Comparison of ENCODE assay signal across 28 mouse cellular contexts in the genomic region with DNA sequence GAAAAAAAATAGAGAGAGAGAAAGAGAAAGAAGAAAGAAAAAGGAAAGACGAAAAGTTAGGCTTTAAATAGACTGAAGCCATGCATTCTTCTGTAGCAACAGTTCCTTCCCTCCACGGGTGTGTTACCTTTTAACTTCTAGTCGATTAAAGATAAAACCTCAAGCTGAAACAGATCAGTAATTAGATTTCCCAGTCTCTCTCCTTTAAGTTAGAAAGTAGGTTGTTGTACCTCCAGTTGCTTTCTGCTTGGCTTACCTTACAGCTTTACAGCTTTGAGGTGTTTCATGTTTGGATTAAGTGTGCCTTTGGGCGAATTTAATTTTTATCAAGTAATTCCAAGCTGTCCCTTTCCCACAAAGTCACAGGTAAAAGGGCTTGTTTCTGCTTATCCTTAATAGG.
"Had no signal": no experiment of that assay in that cellular context is flagged by ENCODE, and none has a peak within 500 bp of the region (broad histone marks: within the 10 kb centered on the region; RNA-seq: fewer than 3 reads in every experiment).

No protein-coding gene starts in this region.

- H3K4me2 ChIP-seq: embryonic facial prominence, embryonic 12.5 days; embryonic facial prominence, embryonic 13.5 days; embryonic facial prominence, embryonic 15.5 days; forebrain, embryonic 12.5 days; forebrain, embryonic 13.5 days; forebrain, embryonic 15.5 days had no signal

- H3K36me3 ChIP-seq: embryonic facial prominence, embryonic 10.5 days; embryonic facial prominence, embryonic 12.5 days; embryonic facial prominence, embryonic 13.5 days; embryonic facial prominence, embryonic 15.5 days; forebrain, embryonic 10.5 days; forebrain, embryonic 12.5 days; forebrain, embryonic 15.5 days had no signal

- H3K9ac ChIP-seq: embryonic facial prominence, embryonic 12.5 days; embryonic facial prominence, embryonic 13.5 days; embryonic facial prominence, embryonic 15.5 days; forebrain, embryonic 12.5 days; forebrain, embryonic 13.5 days; forebrain, embryonic 15.5 days; forebrain, postnatal 0 days had no signal

- H3K9me3 ChIP-seq: embryonic facial prominence, embryonic 10.5 days; embryonic facial prominence, embryonic 12.5 days; embryonic facial prominence, embryonic 13.5 days; embryonic facial prominence, embryonic 15.5 days; forebrain, embryonic 10.5 days; forebrain, embryonic 12.5 days; forebrain, embryonic 13.5 days; forebrain, embryonic 15.5 days had no signal

- H3K4me1 ChIP-seq: embryonic facial prominence, embryonic 12.5 days; embryonic facial prominence, embryonic 13.5 days; embryonic facial prominence, embryonic 15.5 days; forebrain, embryonic 10.5 days; forebrain, embryonic 12.5 days; forebrain, embryonic 13.5 days; forebrain, embryonic 15.5 days had no signal

- ATAC-seq: forebrain, embryonic 13.5 days; forebrain, embryonic 14.5 days; forebrain, embryonic 15.5 days; forebrain, embryonic 16.5 days; forebrain, postnatal 0 days had no signal

- H3K4me3 ChIP-seq: embryonic facial prominence, embryonic 10.5 days; embryonic facial prominence, embryonic 12.5 days; embryonic facial prominence, embryonic 13.5 days; embryonic facial prominence, embryonic 15.5 days; erythroblast, embryonic 14.5 days; forebrain, embryonic 10.5 days; forebrain, embryonic 12.5 days; forebrain, embryonic 13.5 days; forebrain, embryonic 15.5 days; gastrocnemius, adult 2 months had no signal

- H3K27me3 ChIP-seq: embryonic facial prominence, embryonic 12.5 days; embryonic facial prominence, embryonic 13.5 days; embryonic facial prominence, embryonic 15.5 days; forebrain, embryonic 12.5 days; forebrain, embryonic 13.5 days; forebrain, embryonic 15.5 days had no signal

- H3K27ac ChIP-seq: embryonic facial prominence, embryonic 10.5 days; embryonic facial prominence, embryonic 12.5 days; embryonic facial prominence, embryonic 13.5 days; embryonic facial prominence, embryonic 15.5 days; forebrain, embryonic 10.5 days; forebrain, embryonic 12.5 days; forebrain, embryonic 13.5 days; forebrain, embryonic 15.5 days; gastrocnemius, adult 2 months had no signal

- DNase-seq: cerebellum, adult 18-20 months; cerebellum, adult 2 months; cerebellum, adult 8-10 months; cerebellum, adult 9-10 months; cerebellum, adult 9-11 months; cerebellum, postnatal 10 days; cerebellum, postnatal 14 days; cerebellum, postnatal 25 days; cerebellum, postnatal 36 days; embryo, embryonic 11 days; forebrain, postnatal 0 days; gastrocnemius, adult 2 months; gastrocnemius, postnatal 10 days; gastrocnemius, postnatal 14 days; gastrocnemius, postnatal 25 days; gastrocnemius, postnatal 36 days; heart, adult 11 months had no signal
